Mouse (Mus musculus) regulatory T cell (primary cell): ENCODE data around the gene BC030867.

Source experiments
- in situ Hi-C: fragments of 300-600 bp; cut with MboI, MseI; formaldehyde crosslinking; loops from one replicate; pipeline ENCODE4 v1.15.1; 2025; ENCODE audit warnings: high pct_unique_total_duplicates

The BC030867 gene

GRCm38 (mm10) chr11:102221243-102221953 lies 27.3 kb upstream of the BC030867 start:
- in situ Hi-C loops: no loop called here

- in situ Hi-C loops: no loop called here
Measured at GRCm38 (mm10) chr11:102221954-102222351, 26.7 kb upstream of the BC030867 start.

DNA sequence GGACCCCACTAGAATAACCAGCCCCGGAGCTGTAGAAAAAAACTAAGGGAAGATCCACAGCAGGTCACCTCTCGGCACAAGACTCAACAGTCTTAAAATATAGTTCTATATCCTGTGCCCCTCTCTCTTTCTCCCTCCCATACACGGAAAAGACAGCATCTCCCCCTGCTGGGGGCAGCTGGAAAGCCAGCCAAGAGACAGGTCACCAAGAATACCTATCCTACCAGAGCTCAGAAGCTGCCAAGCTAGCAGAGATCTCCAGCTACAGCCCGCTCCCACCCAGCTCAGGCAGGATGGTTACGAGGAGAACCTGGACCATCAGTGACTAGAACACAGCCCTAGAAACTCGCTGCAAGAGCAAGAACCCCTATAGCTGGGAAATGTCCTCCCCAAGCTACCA lies 25.5 kb upstream of the BC030867 start:
- in situ Hi-C loops: no loop called here

- in situ Hi-C loops: loop anchor here (5.0 kb wide), 2 partner anchors 32 to 67 kb away; partner anchors contain the start of gene Tmem101
Measured at GRCm38 (mm10) chr11:102224686-102225085, 24.0 kb upstream of the BC030867 start.

DNA sequence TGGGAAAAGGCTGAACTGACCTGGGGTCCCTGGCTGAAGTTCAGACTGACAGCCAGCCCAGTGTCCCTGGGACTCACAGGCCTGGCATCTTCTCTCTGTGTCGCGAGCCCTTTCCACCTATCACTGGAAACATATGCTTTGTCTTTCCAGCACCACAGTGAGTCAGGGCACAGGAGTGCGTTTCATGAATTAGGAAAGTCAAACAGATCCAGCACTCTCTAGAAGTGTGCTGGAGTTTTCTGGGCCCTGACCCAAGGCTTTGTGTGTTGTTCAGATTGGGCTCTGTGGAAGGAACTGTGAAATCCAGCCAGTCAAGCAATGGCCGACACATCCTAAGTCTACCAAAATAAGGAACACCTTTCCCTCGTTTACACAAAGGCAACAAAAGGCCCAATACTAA lies 23.5 kb upstream of the BC030867 start:
- in situ Hi-C loops: loop anchor here (5.0 kb wide), 2 partner anchors 33 to 68 kb away; partner anchors contain the start of gene Tmem101

- in situ Hi-C loops: loop anchor here (5.0 kb wide), 2 partner anchors 34 to 69 kb away; partner anchors contain the start of gene Tmem101
Measured at GRCm38 (mm10) chr11:102226067-102226978, 22.4 kb upstream of the BC030867 start.

DNA sequence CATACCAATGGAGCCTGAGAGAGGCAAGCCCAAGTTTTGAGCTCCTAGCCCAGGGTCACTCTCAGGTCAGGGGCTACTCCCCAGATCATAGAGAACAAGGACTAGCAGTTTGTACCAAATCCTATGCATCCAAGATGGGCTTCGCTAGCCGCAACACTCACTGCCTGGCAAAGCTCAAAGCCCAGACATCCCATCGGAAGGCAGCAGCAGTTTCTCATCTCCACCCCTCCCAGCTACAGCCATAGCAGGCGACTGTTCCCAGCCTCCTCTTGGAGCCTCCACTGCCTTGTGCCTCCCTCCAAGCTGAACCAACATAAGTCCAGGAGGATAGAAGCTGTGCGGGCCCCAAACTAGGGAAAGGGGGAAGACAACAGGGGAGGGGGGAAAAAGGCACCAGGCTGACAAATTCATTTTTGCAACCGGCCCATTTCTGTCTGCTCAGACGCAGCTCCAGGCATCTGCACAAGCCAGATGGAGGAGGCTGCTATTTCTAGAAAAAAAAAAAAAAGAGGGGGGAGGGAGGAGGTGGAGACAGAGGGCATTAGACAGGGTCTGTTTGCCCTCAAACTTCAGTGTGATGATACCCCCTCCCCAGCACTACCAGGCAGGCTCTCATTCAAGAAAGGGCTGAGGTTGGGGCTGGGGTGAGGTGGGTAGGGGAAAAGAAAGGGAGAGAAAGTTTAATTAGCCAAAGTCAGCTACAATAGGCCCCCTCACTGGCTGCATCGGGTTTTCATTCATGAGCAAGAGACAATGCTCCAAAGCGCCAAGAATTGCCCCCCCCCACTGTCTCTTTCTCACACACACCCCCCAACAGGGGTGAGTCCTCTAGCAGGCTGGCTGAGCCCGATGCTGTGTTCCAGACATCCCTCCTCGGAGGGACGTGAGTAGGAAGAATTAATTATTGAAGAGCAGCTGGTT lies 21.2 kb upstream of the BC030867 start:
- in situ Hi-C loops: loop anchor here (5.0 kb wide), 2 partner anchors 35 to 70 kb away; partner anchors contain the start of gene Tmem101

DNA sequence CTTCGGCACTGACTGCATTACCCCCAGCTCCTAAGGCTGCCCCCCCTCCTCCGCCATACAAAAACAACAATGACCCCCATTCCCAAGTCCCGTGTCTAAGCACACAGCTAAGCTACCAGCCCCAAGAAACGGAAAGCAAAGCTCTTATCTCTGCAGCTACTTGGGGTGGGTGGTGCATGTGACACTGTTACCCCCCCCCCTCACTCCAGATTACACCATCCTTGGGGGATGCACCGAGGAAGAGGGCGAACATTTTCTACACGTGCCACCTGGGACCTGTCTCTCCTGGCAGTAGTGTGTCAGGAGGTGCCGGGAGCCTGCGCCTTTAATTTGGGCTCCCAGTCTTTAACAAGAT lies 20.5 kb upstream of the BC030867 start:
- in situ Hi-C loops: loop anchor here (5.0 kb wide), 2 partner anchors 36 to 71 kb away; partner anchors contain the start of gene Tmem101

DNA sequence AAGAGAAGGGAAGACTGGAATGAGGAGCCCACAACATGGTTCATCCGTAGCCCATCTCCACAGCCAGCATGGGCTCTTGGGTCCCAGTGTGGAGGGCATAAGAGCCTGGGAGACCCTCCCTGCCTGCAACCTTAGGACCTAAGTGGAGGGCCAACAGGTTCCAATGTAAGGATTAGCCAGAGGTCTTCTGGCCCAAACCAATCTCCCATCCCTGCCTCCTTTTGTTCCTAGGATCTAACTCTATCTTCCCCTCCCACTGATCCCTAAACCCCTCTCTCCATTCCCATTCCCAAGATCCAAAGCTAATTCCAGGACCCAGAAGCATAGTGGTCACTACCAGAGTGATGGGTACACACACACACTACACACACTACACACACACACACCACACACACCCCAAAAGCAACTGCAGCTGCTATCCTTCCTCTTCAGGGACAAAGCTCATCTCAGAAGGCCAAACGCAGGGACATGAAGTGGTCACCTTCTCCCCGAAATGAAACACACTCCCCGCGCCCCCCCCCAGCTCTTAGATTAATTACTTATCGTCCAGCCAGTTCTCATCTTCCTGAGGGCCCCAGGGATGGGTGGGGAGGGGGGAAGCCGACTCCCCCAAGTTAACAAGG lies 19.9 kb upstream of the BC030867 start:
- in situ Hi-C loops: loop anchor here (5.0 kb wide), 2 partner anchors 36 to 71 kb away; partner anchors contain the start of gene Tmem101

DNA sequence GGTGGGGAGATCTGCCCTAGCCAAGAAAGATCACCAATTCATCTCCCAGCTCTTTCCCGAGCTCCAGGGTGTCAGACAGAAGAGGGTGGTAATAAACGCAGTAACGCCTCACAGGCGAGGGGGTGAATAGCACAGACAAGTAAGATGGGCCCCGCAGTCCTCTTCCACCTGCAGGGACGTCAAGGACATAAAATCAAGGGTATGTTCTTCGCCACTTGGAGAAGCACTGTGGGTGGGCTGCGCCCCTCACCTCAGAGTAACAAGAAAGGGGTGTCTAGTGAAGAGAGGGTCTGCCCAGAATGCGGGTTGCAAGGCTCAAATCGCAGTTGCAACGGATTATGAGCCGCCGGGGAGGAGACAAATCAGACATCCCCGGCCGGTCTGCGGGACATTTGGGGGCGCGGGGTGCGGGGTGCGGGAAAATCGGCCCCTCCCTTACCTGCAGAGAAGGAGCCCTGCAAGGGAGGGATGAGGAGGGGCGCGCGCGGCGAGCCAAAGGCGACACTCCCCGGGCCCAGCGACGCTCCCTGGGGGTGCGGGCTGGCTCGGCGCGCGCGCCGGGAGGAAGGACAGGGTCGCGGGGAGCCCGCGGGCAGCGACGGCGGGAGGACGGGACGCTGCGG lies 19.2 kb upstream of the BC030867 start:
- in situ Hi-C loops: loop anchor here (5.0 kb wide), 2 partner anchors 37 to 72 kb away; partner anchors contain the start of gene Tmem101

GRCm38 (mm10) chr11:102230006-102230741 lies 18.5 kb upstream of the BC030867 start, which contains the start of gene Hdac5:
Gene Hdac5, minus strand, starts transcription at chr11:102230166.
- in situ Hi-C loops: no loop called here

DNA sequence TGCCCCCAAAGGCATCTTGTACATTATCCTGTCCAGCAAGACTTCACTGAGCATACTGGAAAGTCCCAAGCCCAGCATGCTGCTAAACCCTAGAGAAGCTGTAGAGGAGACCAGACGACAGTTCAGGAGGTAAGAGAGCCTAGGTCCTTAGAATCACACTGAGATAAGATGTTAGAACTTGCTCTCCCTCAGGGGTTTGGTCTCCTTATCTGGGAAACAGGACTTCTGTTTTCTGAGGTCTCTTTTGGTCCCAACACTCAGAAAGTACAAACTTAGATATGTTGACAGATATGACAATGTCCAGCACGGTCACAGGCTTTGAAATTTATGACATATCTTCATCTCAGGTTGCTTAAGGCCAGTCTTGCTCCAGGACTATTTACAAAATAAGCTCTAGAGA lies 12.7 kb upstream of the BC030867 start:
- in situ Hi-C loops: no loop called here

DNA sequence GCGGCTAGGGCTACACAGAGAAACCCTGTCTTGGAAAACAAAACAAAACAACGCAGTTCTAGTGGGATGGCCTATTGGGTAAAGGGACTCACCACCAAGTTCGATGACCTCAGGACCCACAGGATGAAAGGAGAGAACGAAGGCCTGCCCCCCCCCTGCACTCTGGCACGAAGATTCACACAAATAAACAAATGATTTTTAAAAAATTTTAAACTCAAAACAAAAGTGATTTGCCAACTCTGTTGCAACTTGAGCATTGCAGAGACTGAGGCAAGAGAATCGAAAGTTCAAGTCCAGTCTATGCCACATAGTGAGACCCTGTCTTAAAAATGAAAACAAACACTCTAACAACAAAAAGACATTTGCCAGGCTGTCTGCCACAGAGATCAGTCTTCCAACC lies 8.0 kb upstream of the BC030867 start:
- in situ Hi-C loops: no loop called here

DNA sequence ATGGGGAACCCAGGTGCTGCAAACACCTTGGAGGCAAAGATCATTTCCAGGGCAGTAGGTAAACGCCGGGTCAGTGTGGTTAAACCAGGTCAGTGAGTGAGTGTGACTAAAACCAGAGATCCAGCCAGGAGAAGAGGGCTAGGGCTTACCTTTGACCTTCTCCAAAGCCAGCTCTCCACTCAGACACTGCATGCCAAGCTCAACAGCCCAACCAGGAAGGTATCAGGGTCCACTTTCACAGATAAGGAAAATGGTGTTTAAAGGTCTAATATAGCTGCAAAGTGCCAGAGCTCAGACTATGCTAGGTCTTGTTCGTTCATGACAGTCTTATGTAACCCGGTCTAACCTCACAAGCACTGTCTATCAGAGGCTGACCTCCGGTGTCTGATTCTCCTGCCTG lies 7.4 kb upstream of the BC030867 start:
- in situ Hi-C loops: no loop called here

DNA sequence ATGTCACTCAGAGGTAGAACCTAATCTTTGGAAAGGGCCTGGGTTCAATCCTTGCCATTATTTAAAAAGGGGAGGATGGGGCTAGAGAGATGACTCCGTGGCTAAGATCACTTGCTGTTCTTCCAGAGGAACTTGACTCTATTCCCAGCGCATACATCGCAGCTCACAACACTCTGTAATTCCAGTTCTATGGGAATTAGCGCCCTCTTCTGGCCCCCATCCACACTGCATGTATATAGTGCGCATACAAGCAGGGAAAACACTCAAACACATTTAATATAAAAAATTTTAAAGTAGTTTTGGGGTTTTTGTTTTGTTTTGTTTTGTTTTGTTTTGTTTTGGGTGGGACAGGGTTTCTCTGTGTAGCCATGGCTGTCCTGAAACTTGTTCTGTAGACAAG lies 6.8 kb upstream of the BC030867 start:
- in situ Hi-C loops: no loop called here

DNA sequence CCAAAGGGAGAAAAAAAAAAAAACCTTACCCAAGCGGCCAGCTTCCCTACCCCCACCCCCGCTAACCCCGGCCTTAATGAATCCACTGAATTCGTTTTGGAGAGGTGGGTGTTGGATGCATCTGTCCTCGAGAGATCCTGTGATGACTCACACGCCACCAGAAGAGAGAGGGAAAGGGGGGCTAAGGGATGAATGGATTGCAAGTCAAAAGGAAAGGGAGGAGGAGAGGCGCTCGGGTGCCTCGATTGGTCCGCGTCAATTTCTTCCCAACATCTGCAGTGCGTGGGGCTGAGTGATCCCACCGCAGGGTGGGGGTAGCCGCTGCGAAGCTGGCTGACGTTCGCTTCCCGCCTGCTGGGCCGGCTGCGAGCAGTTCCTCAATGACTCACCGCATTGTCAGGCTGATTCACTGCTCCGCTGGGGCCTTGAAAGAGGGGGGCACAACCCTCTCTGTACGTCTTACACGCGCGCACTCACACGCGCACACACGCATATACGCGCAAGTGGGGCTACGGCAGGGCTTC lies 3.7 kb upstream of the BC030867 start:
- in situ Hi-C loops: no loop called here

GRCm38 (mm10) chr11:102245581-102246272 lies 3.0 kb upstream of the BC030867 start:
- in situ Hi-C loops: no loop called here

DNA sequence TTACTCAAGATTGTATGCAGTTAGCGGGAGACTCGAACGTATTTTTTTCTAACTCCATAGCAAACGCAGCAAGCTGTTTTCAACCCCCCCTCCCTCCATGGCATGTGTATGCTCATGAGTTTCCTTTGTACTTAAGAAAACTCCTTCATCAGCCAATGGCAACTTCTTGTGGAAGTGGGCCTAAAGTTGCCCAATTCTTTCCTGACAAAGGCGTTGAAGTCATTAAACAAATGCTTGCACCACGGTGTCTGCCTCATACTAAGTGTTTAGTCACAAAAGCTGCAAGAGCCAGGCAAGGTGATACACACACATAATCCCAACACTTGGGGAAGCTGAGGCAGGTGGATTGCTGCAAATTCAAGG lies 2.4 kb upstream of the BC030867 start:
- in situ Hi-C loops: no loop called here

GRCm38 (mm10) chr11:102246871-102247270 lies 1.8 kb upstream of the BC030867 start:
- in situ Hi-C loops: no loop called here
